Mouse (Mus musculus): ENCODE results near the gene Gm3005. TPM values are rescaled to one million over a fixed set of nuclear protein-coding genes. Genes with fewer than 3 reads are reported as not detected.
"Not testable (repeated sequence)": the region's sequence is repeated elsewhere in the genome, so short reads cannot be mapped to it uniquely, and the experiment has no call there.

Gm3005 gene
- polyA plus RNA-seq (2014; fragmentation: Nextera tagmentation; extraction: Ambion mirVana), result 0.65 and 0.83 TPM in 2 replicates

- ATAC-seq (ENCODE audit: insufficient number of reproducible peaks, low FRiP score, low TSS enrichment, low read depth); H3K27ac ChIP-seq (replicated peaks; ENCODE audit: low read depth, low read length); DNase-seq (ENCODE audit: low spot score); H3K27me3 ChIP-seq (ENCODE audit: control insufficient read depth, insufficient read depth, low read length); H3K36me3 ChIP-seq (ENCODE audit: control insufficient read depth, insufficient read depth, low read length); H3K4me1 ChIP-seq (ENCODE audit: control insufficient read depth, insufficient read depth, low read length); H3K9me3 ChIP-seq (ENCODE audit: control insufficient read depth, low read length); H3K4me3 ChIP-seq (ENCODE audit: low read depth, low read length); H3K4me2 ChIP-seq (ENCODE audit: low read depth, severe bottlenecking); H3K9ac ChIP-seq (ENCODE audit: low read length): not testable (repeated sequence)
- no CpG with 5 or more reads among the region's 2 CpGs for WGBS
Measured at GRCm38 (mm10) chr14:3427803-3428202, at the start of gene Gm3005. TSS of gene Gm3005 (plus strand) at chr14:3428103.

GRCm38 (mm10) chr14:3394793-3395192, 33.1 kb upstream of the Gm3005 start, which contains the start of gene Gm10413:
TSS of gene Gm10413 (plus strand) at chr14:3395093.
- H3K4me2 ChIP-seq (ENCODE audit: low read depth, severe bottlenecking); ATAC-seq (ENCODE audit: insufficient number of reproducible peaks, low FRiP score, low TSS enrichment, low read depth); H3K4me1 ChIP-seq (ENCODE audit: control insufficient read depth, insufficient read depth, low read length); H3K9ac ChIP-seq (ENCODE audit: low read length); H3K27ac ChIP-seq (replicated peaks; ENCODE audit: low read depth, low read length); H3K27me3 ChIP-seq (ENCODE audit: control insufficient read depth, insufficient read depth, low read length); H3K36me3 ChIP-seq (ENCODE audit: control insufficient read depth, insufficient read depth, low read length); H3K9me3 ChIP-seq (ENCODE audit: control insufficient read depth, low read length); H3K4me3 ChIP-seq (ENCODE audit: low read depth, low read length); DNase-seq (ENCODE audit: low spot score): not testable (repeated sequence)
- WGBS, result no CpG with 5 or more reads among the region's 2 CpGs

GRCm38 (mm10) chr14:3412314-3412713, 15.6 kb upstream of the Gm3005 start, which contains the start of gene Gm10409:
TSS of gene Gm10409 (plus strand) at chr14:3412614.
- not testable (repeated sequence) for H3K4me3 ChIP-seq (ENCODE audit: low read depth, low read length); H3K36me3 ChIP-seq (ENCODE audit: control insufficient read depth, insufficient read depth, low read length); ATAC-seq (ENCODE audit: insufficient number of reproducible peaks, low FRiP score, low TSS enrichment, low read depth); H3K27me3 ChIP-seq (ENCODE audit: control insufficient read depth, insufficient read depth, low read length); H3K9me3 ChIP-seq (ENCODE audit: control insufficient read depth, low read length); H3K9ac ChIP-seq (ENCODE audit: low read length); H3K27ac ChIP-seq (replicated peaks; ENCODE audit: low read depth, low read length); DNase-seq (ENCODE audit: low spot score); H3K4me2 ChIP-seq (ENCODE audit: low read depth, severe bottlenecking); H3K4me1 ChIP-seq (ENCODE audit: control insufficient read depth, insufficient read depth, low read length)
- no CpG with 5 or more reads among the region's 32 CpGs for WGBS

GRCm38 (mm10) chr14:3449079-3449478, 21.2 kb downstream of the Gm3005 start, which contains the start of gene Gm10408:
TSS of gene Gm10408 (plus strand) at chr14:3449379.
- not testable (repeated sequence) for H3K27ac ChIP-seq (replicated peaks; ENCODE audit: low read depth, low read length); H3K9me3 ChIP-seq (ENCODE audit: control insufficient read depth, low read length); H3K9ac ChIP-seq (ENCODE audit: low read length); H3K27me3 ChIP-seq (ENCODE audit: control insufficient read depth, insufficient read depth, low read length); H3K4me1 ChIP-seq (ENCODE audit: control insufficient read depth, insufficient read depth, low read length); H3K36me3 ChIP-seq (ENCODE audit: control insufficient read depth, insufficient read depth, low read length); H3K4me2 ChIP-seq (ENCODE audit: low read depth, severe bottlenecking); ATAC-seq (ENCODE audit: insufficient number of reproducible peaks, low FRiP score, low TSS enrichment, low read depth); DNase-seq (ENCODE audit: low spot score); H3K4me3 ChIP-seq (ENCODE audit: low read depth, low read length)
- no CpG with 5 or more reads among the region's 3 CpGs for WGBS

GRCm38 (mm10) chr14:3634212-3634611, 206.3 kb downstream of the Gm3005 start, which contains the start of gene Gm3012:
TSS of gene Gm3012 (plus strand) at chr14:3634512.
- not testable (repeated sequence) for H3K4me1 ChIP-seq (ENCODE audit: control insufficient read depth, insufficient read depth, low read length); H3K27me3 ChIP-seq (ENCODE audit: control insufficient read depth, insufficient read depth, low read length); H3K27ac ChIP-seq (replicated peaks; ENCODE audit: low read depth, low read length); H3K9ac ChIP-seq (ENCODE audit: low read length); H3K9me3 ChIP-seq (ENCODE audit: control insufficient read depth, low read length); H3K36me3 ChIP-seq (ENCODE audit: control insufficient read depth, insufficient read depth, low read length); H3K4me2 ChIP-seq (ENCODE audit: low read depth, severe bottlenecking); DNase-seq (ENCODE audit: low spot score); H3K4me3 ChIP-seq (ENCODE audit: low read depth, low read length); ATAC-seq (ENCODE audit: insufficient number of reproducible peaks, low FRiP score, low TSS enrichment, low read depth)
- no CpG with 5 or more reads among the region's 2 CpGs for WGBS

Other genes with a start within 250 kb of the Gm3005 start
- not detected in 2 replicates for gene Gm5795, start 239.8 kb upstream of the Gm3005 start, polyA plus RNA-seq (2014; fragmentation: Nextera tagmentation; extraction: Ambion mirVana)
- 7.2 and 7.7 TPM in 2 replicates for gene D830030K20Rik, start 219.6 kb upstream of the Gm3005 start, polyA plus RNA-seq (2014; fragmentation: Nextera tagmentation; extraction: Ambion mirVana)
- not detected in 2 replicates for gene Gm2956, start 95.5 kb upstream of the Gm3005 start, polyA plus RNA-seq (2014; fragmentation: Nextera tagmentation; extraction: Ambion mirVana)
- not detected in 2 replicates for gene Gm10413, start 33.0 kb upstream of the Gm3005 start, polyA plus RNA-seq (2014; fragmentation: Nextera tagmentation; extraction: Ambion mirVana)
- gene Gm10409, start 15.5 kb upstream of the Gm3005 start, polyA plus RNA-seq (2014; fragmentation: Nextera tagmentation; extraction: Ambion mirVana), result 0.93 and 1.2 TPM in 2 replicates
- not detected in 2 replicates for gene Gm10408, start 21.3 kb downstream of the Gm3005 start, polyA plus RNA-seq (2014; fragmentation: Nextera tagmentation; extraction: Ambion mirVana)
- not detected in 2 replicates for gene Gm3012, start 206.4 kb downstream of the Gm3005 start, polyA plus RNA-seq (2014; fragmentation: Nextera tagmentation; extraction: Ambion mirVana)
- 0.93 and 1.2 TPM in 2 replicates for gene Gm3020, start 223.9 kb downstream of the Gm3005 start, polyA plus RNA-seq (2014; fragmentation: Nextera tagmentation; extraction: Ambion mirVana)

Data from limb, embryonic 11.5 days (tissue).